Mouse (Mus musculus) T-helper 1 cell (primary cell): ENCODE data around the gene Coro7.

Experiments
- in situ Hi-C: fragments of 300-600 bp; cut with MboI, MseI; formaldehyde crosslinking; loops from one replicate; pipeline ENCODE4 v1.15.1; 2025; ENCODE audit warnings: high pct_unique_total_duplicates

Gene Coro7

DNA sequence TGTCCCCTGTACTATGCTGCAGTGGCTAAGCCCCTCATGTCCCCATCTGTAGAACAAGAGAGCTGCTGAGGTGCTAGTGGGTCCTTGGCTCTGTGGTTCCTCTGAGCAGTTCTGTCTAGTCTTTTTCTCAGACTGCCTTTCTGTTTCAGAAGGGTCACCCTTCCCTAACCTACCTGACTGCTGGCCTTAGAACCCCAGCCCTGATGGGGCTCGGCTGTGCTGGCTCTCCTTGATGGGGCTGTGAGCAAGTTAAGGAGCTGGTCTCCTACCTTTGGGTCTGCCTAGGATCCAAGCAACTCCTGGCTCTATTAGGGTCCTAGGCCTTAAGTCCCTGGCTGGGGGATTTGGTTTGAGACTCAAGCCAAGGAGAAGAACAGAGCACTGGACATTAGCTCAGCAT lies 64.3 kb downstream of the Coro7 start:
- in situ Hi-C loops: no loop called here

DNA sequence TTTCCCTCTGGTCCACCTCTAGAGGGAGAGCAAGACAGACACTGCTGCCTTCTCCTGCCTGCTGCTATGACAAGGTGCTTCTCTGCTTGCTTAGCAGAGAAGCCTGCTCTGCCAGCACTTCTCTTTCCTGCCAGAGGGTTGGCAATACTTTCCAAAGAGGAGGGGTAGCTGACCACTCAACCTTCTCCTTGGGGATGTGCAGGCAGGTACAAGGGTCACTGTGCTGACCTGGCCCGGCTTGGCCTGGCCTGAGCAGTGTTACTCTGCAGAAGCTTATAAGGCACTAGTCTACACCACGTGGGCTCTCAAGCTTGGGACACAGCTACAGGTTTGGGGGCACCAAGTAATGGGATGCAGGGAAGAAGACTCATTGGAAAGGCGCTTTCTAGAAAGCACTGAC lies 64.9 kb downstream of the Coro7 start:
- in situ Hi-C loops: loop anchor here (5.0 kb wide), 2 partner anchors 42 to 132 kb away; no protein-coding TSS in a partner anchor

DNA sequence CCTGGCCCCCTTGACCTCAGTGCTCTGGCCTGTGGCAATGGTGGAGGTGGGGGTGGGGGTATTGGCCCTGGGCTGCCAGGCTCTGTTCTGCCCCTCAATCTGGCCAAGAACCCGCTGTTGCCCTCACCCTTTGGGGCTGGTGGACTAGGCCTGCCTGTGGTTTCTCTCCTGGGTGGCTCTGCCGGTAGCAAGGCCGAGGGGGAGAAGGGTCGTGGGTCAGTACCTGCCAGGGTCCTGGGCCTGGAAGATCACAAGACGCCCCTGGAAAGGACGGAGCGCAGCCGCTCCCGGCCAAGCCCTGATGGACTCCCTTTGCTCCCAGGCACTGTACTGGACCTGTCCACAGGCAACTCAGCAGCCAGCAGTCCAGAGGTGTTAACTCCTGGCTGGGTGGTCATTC lies 65.8 kb downstream of the Coro7 start:
- in situ Hi-C loops: loop anchor here (5.0 kb wide), 2 partner anchors 41 to 131 kb away; no protein-coding TSS in a partner anchor

DNA sequence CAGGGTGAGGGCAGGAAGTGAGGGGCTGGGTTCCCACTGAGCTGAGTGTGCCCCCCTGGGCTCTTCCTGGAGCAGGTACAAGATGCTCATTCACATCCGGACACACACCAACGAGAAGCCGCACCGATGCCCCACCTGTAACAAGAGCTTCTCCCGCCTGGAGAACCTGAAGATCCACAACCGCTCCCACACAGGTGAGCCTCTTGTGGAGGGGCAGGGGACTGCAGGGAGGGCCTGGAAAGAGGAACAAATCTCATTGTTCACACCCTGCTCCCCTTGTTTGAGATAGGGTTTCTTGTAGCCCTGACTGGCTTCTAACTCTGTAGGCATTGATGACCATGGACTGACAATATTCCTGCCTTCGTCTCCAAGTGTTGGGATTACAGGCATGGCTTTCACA lies 67.9 kb downstream of the Coro7 start:
- in situ Hi-C loops: loop anchor here (5.0 kb wide), 2 partner anchors 39 to 129 kb away; no protein-coding TSS in a partner anchor

DNA sequence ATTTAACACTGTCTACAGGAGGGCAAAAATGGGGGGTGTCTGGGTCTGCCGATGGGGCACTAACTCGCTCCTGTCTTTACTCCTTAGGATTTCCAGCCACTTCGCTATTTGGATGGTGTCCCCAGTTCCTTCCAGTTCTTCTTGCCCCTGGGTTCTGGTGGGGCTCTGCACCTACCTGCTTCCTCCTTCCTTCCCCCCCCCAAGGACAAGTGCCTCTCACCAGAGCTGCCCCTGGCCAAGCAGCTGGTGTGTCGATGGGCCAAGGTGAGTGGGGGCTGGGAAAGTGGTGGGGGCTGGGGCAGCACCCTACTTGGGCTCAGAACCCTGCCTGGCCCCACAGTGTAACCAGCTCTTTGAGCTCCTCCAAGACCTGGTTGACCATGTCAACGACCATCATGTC lies 68.4 kb downstream of the Coro7 start:
- in situ Hi-C loops: loop anchor here (5.0 kb wide), 2 partner anchors 39 to 129 kb away; no protein-coding TSS in a partner anchor

DNA sequence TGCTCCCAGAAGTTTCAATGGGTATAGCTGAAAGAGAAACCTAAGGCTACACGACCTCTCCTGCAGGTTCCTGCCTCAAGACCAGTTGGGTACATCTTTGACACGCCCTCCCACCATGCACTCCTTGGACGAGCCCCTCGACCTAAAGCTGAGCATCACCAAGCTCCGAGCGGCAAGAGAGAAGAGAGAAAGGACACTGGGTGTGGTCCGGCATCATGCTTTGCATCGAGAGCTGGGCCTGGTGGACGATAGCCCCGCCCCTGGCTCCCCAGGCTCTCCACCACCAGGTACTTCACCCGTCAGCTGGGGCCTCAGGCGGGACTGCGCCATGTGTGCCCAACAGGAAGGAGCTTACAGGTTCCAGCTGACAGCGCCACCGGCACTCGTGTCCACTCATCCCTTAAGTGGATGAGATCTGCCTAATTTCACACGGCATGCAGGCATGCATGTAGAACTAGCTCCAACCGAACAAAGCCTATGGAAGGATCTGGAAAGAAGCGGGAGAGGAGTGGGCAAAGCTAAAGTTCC lies 71.0 kb downstream of the Coro7 start:
- in situ Hi-C loops: loop anchor here (5.0 kb wide), 1 partner anchor 306 kb away; no protein-coding TSS in a partner anchor

DNA sequence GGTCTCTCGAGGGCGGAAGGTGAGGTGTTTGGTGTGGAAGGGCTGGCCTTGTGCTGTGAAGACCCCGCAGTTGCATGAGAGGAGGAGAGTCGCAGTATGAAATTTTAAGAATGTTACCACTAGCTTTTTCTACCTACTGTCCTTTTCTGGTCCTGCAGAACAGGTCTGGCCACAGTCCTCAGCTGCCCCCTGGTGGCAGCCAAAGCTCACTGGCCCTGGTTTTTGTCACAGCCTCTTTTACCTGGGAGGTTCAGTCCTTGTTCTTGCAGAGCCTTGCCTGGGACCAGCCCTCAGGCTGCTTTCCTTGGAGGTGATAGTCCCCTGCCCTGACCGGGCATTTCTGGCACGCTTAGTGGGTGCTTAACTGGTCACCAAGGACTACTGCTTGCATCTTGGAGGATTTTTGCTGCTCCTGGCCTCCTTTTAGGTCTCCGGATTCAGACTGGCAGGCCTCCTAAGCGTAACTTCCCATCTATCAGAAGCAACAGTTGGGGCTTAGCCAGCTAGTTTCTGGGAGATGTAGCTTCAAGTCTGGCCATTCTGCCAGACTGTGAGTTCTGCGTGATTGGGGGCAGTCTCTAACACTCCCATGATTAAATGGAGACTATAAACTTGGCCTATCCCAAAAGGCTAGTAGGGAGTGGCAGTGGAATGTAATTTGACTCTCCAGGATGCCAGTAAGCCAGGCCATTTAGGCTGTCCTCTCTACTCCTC lies 71.6 kb downstream of the Coro7 start:
- in situ Hi-C loops: loop anchor here (5.0 kb wide), 1 partner anchor 306 kb away; no protein-coding TSS in a partner anchor

DNA sequence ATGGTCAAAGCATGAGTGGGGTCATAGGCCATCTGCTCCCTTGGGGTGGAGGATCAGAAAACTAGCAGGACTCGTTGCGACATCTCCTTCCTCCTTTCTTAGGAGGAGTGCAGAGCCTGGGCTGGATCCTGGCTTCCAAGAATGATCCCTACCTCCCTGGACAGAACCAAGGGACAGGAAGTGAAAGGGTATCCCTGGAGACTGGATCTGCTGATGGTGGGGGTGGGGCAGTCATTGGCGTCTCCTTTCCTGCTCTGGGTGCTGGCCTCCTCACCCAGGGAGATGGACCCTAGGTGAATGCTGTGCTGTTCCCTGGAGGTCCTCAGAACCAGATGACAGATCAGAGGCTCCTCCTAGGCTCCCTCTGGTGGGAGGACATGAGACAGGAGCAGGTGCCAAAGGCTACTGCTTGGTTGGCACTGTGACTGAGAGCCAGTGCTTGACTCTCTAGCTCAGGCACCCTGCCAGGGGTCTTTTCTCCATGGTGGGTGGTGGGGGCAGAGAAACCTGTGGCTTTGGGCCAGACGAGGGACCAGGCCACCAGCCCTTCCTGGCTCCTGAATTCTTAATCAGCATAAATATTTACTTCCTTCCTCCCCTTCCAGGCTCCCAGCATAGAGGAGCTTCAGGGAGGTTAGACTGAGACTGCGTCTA lies 73.0 kb downstream of the Coro7 start:
- in situ Hi-C loops: loop anchor here (5.0 kb wide), 1 partner anchor 304 kb away; no protein-coding TSS in a partner anchor

DNA sequence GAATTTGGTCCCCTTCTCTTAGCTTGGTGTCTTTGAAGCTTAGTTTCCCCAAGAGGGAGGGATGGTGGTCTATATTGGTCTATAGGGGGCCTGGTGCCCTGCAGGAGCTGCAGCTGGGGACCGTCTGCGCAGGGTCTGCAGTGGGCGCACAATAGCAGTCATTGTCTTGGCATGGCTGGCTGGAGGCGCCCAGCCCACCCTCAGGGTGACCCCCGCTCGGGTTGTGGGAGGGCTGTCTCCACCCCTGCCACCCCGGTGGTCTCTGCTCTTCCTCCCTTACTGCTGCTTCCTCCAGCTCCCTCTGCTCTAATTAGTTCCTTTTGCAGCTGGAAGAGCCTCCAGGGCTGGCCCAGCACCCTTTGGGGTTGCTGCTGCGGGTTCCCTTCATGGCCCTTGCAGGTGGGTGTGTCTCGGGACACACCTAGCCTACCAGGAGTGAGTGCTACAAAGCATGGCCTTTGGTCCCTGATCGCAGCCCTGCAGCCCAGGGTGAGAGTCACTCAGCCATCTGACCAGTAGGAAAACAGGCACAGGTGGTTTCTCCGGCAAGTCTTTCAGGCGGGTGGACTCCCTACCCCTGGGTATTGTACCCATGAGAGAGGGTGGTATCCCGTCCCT lies 74.0 kb downstream of the Coro7 start:
- in situ Hi-C loops: loop anchor here (5.0 kb wide), 1 partner anchor 303 kb away; no protein-coding TSS in a partner anchor

DNA sequence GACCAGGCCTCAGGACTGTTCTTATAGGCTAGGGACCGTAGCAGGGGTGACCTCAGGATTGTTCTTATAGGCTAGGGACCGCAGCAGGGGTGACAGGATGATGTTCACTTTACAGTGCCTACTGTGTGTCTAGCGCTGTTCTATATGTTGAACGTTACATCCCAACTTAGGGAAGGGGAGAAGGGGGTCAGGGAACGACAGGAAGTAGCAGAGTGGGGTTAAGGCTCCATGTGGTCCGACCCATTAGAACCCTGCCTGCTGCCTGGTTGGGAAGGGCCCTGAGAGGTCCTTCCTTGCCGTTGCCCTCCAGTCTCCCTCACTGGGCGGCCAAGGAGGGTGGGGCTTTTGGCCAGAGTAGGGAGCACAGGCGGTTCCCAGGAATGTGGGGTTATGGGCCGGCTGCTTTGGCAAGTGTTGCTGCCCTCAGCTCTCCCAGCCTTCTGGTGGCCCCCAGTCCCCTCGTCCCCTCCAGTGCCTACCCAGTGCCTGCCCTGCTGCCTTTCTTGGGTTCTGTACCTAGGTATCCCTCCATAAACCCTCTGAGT lies 75.2 kb downstream of the Coro7 start:
- in situ Hi-C loops: no loop called here

DNA sequence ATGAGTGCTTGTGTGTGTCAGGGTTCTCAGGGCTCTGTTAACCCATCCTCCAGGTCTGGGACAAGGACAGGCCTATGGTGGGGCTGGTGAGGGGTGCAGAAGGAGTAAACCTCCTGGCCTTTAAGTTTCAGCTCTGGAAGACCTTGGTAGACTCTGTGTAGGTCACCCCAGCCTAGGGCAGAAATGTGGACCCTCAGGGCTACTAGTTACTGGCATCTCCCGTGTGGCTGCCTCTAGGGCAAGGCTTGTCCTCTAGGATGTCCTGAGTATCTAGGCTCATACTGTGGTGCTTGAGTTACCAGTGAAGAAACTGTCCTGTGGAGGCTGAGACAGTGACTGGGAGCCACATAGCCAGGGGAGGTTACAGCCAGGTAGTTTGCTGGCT lies 76.1 kb downstream of the Coro7 start:
- in situ Hi-C loops: no loop called here

DNA sequence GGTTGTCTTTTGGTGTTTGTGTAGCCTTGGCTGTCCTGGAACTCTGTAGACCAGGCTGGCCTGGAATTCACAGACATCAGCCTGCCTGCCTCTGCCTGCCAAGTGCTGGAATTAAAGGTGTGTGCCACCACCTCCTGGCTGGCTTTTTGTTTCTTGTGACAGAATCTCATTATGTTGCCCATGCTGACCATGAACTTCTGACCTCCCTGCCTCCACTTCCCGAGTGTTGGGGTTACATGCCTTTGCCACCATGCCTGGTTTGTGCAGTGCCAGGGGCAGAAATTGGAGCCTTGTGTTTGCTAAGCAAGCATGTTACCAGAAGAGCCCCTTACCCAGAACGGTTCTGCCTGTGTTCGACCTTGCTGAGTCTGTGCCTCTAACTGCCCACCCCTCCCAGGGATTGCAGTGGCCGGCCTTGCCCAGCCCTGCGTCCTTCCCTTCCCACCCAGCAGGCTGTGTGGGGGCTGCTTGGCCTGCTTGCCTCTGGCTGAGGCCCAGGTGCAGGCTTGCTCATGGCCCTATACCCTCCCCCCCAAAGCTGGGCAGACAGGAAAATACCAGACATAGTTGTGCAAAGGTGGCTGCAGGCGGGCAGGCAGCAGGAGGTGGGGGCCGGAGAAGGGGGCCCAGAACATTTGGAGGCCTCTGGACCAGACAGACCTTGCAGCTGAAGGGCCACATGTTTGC lies 76.7 kb downstream of the Coro7 start:
- in situ Hi-C loops: no loop called here

DNA sequence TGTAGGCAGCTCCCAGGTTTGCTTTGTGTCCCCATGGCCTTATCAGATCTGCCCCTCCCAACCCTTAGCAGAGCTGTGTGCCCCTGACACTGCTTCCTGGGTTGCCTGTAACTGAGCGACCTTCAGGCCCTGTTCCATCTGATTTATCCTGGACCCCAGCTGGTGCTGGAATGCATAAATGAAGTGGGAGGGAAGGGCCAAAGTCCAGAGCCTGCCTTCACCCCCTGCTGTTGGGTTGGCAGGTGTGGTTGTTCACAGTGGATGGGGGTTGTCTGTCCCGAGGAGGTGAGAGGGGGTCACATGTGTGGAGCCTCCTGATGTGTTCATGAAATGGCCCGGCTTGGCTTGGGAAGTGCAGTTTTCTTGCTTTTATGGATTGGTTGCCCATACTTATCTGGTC lies 77.4 kb downstream of the Coro7 start:
- in situ Hi-C loops: no loop called here

DNA sequence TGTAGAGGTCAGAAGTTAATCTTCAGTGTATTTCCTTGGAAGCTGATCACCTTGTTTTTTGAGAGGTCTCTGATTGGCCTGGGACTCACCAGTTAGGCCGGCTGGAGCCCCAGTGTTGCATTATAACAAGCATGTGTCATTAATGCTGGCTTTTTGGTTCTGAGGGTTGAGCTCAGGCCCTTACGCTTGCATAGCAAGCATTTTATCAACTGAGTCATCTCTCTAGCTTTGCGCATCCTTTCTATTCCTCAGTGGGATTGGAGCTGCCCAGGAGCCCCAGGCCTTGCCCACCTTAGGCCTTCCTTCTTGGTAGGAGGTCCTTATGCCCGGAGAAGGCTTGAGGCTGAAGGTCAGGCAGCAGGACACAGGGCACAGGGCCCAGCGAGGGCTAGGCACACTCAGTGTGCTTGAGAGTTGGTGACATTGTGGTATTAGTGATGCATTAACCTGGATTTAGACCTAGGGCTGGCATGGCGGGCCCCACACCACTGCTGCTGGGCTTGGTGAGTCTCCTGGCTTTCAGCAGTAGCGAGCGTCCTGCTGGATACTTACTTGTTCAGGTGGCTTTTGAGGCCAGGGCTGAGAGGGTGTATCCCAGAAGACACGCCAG lies 78.8 kb downstream of the Coro7 start:
- in situ Hi-C loops: no loop called here

DNA sequence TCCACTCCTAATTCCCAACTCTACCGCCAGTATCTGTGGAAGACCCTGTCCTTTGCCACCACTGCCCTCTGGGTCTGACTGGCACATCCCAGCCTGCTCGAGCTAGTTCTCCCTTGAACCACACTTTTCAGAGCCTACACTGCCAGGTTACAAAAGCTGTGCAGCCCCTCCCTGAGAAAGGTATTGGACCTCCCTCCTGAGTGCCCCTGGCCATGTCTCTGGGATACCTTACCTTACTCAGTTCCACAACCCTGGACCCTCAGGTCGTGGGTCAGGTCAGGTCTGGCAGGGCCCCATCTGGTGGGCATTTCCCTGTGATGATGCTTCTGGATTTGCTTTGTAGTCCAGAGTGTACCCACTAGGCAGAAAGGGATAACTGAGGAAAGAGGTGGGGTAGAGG lies 80.0 kb downstream of the Coro7 start:
- in situ Hi-C loops: no loop called here

DNA sequence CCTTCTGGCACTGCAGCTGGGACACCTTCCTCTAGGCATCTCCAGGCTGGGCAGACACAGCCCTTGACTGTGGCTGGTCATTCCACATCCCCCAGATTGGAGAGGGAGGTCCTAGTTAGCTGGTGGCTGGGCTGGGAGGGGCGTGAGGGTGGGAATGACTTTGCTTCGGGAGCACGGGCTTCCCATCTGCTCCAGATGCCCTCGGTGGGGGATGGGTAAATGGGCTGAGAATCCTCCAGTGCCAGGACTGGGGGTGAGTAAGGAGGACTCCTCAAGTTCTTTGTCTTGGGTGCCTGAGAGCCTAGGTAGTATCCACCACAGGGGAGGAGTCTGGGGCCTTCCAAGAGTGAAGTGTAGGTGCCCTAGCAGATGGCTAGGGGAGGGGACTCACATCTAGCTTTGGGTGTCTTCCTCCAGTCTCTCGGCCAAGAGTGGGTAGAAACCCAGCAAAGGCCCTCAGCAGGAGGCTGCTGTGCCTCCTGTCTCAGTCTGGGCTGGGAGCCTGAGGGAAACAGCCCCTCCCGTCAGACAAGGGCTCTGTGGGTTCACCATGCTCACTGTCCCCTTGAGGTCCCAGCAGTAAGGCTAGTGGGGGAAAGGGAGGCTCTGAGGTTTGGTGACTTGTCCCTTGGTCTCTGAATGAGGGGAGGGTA lies 80.6 kb downstream of the Coro7 start:
- in situ Hi-C loops: no loop called here

DNA sequence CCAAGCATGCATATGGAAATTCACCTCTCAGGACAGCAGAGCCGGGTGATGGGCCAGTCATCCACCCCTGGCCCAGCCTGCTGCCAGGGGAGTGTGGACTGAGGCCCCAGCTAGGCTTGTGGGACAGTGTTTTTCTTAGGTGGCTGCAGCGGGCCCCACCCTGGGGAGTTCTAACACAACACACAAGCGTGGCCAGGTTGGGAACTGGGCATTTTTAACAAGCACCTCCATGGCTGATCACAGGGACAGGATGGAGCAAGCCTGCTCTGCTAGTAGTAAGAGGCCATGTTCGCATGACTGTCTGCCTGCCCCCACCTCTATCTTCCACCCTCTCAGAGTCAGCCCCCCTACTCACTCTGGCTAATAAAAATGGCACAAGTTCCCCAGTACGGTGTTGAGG lies 81.5 kb downstream of the Coro7 start:
- in situ Hi-C loops: no loop called here

DNA sequence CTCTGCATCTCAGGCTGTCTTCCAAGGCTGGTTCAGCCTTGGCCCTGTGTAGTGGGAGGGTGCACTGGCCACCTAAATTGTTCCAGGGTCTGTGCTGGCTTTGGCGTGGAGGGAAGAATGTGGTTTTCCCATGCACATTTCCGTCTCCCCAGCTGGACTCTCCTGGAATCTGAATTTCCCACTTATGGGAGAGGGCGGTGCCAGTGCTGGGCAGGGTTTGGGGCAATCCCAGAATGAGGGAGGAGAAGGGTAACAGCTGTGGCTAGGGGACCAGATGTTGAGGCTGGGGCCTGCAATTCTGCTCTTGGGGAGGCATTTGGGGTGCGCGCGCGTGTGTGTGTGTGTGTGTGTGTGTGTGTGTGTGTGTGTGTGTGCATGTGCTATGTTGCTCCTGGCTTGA lies 82.3 kb downstream of the Coro7 start:
- in situ Hi-C loops: no loop called here

DNA sequence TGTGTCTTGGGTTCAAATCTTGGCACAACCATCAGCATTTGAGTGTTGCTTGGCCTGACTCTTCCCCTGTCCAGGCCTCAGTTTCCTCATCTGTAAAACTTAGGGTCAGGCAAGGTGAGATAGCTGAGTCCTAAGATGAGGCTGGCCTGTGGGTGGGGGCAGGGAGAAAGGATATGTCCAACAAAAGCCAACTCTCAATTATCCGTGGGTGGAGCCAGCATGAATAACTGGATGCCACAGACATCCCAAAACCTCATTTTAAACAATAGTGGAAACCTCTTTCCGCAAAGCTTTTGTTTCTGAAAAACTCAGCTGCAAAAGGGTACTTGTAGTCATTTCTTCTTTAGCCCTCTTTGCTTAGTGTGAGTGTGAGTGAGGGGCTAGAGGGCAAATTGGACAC lies 82.7 kb downstream of the Coro7 start:
- in situ Hi-C loops: no loop called here

DNA sequence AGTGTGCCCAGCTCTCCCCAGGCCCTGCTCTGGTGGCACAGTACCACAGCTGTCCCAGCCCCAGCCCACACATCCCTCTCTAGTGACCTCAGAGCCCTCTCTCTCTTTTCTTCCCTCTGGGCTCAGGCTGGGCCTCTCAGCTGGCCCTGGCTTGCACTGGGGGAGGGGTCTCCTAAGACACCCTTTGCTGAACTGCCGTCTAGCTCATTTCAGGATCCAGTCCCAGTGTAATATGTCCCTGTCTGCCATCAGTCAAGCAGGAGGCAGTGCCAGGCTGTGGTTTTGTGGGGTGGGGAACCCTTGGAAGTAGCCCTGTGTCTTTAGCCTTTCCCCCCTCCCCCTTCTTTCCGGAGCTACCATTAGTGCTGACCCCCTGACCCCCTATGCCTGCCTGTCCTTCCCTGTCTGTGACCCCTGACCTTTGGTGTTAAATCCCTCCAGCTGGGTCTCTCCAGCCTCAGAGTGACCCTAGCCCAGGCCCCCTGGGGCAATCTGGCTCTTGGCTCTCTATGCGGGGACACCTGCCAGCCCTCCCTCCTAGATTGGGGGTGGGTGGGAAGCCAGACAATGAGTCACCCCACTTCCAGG lies 83.3 kb downstream of the Coro7 start:
- in situ Hi-C loops: no loop called here
